Mouse (Mus musculus): Measurements from ENCODE around the gene Zfp839.
"Not testable (repeated sequence)": the region's sequence is repeated elsewhere in the genome, so short reads cannot be mapped to it uniquely, and the experiment has no call there.

Gene Zfp839

DNA sequence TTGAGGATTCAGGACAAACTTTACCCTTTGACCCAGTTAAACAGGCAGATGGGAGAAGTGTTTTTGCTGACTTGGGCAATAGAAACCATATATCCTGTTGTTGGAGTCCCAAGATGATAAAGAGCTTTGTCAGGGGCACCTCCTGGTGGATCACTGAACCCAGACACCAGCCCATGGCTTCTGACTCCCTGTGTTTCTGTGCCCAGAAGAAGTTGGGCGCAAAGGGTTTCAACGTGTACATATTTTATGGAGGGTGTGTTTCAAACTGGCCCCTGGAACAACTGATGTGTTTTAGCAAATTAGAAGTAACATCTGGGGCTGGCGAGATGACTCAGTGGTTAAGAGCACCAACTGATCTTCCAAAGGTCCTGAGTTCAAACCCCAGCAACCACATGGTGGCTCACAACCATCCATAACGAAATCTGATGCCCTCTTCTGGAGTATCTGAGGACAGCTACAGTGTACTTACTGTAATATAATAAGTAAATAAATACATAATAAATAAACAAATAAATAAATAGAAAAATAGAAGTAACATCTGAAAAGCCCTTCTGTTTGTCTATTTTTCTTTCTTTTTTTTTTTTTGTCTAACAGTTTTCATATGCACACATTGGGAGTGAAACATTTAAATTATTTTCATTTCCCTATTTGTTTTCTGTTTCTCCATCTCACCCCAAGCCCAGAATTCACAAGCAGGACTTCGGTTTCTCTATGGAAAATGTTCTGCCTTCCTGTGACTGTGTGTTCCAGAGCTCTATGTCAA, 8.1 kb upstream of the Zfp839 start:
- no peak for DNase-seq

- peak; percentile 54 to 57 for DNase-seq
These were observed 6.6 kb upstream of the Zfp839 start for GRCm38 (mm10) chr12:110843194-110844048.

GRCm38 (mm10) chr12:110844227-110845130, 5.6 kb upstream of the Zfp839 start:
- no peak for DNase-seq

DNA sequence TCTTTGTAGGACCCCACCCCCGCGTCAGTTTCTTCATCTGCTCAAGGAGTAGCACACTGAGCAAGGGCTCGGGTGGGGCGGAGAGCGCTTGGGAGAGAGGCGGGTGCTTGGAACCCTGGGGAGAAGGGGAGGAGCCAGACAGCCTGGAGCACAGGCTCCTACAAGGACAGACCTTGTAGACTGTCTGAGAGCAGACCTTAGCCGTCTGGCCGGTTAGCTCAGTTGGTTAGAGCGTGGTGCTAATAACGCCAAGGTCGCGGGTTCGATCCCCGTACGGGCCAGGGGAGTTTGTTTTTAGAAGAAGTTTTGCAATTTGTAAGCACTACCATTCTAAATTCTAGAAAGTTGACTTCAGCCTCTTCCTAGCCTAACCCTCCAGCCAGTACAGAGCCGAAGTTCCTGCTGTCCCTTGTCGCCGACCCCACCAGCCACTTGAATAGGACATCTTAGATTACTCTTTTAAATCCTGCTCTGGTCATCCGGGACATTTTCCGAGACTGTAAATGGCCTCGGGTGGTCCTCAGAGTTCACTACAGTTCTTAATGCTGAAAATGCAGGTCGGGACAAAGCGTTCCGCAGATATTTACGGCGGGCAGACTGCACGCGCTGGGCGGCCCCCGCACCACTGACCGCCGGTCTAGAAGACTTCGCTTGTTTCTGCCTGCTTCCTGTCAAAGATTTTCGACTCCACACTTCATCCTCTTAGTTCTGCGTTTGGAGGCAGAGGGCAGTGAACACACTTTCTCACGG, 4.7 kb upstream of the Zfp839 start:
- DNase-seq = peak; percentile 45 to 58

GRCm38 (mm10) chr12:110846191-110846765, 3.8 kb upstream of the Zfp839 start:
- no peak for DNase-seq

DNA sequence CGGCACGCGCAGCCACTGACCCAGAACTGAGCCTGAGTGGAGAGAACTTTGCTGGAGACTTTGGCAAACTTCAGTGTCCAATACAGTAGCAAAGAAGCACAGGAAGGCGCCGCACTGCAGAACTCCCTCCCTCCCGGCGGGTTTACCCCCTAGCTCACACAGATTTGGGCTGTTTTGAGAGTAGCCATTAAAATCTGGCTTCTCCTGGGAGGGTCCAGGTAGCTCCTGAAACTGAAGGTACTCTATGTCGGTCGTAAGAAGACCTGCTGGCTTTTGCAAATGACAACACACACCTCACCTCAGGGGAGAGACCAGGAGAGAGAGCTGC, 840 bp downstream of the Zfp839 start:
- no peak for DNase-seq

DNA sequence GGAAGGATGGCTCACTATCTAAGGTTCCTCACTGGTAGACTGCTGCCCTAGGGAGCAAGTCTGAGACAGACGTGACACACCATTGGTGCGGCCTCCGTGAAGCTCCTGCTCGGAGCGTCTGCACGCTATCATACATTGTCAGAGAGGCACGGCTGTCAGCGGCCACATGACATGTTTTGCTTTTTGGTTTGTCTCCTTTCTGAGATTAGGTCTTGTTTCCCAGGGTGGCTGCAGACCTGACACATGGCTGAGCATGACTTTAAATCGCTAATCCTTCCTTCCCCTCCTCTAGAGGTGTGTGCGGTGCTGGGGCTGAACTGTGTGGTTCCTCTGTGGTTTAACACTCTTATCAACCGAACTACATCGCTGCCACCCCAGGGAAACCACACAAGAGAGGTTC, 1.4 kb downstream of the Zfp839 start:
- no peak for DNase-seq

DNA sequence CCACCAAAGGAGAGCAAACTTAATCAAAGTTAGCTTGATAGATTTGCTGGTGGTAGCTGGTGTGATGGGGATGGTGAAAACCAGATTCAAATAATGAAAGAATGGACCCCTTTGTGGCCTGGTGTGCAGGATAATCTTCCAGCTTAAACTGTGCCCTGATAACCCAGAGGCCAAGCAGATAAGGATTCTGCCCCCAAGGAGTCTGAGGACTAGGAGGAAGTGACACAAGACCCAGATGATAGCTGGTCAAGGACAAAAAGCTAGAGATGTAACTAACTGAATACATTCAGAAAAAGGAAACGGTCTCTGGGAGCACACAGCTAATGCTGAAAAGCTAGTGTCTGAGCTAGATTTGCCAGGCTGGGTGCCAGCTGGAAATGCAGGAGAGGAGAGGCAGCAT, 1.9 kb downstream of the Zfp839 start:
- no peak for DNase-seq

GRCm38 (mm10) chr12:110854786-110855737, 5.0 kb downstream of the Zfp839 start:
- DNase-seq = no peak

DNA sequence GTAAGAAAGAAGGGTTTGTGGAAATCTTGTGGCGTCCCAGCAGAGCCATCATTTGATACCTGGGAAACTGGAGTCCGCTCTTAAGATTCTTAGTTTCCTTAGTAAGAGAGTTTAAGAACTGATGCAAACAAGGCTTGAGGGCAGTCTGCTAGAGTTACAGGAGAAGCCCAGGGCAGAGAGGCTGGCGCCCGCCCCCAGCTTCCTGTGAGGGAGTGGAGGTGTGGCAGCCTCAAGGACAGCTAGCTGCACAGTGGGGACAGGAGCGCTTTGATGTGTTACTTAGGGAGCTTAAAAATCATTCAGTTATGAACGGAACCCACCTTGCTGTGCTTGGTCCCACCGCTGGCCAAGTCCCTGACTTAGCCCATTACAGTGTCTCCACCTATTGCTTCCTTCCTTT, 7.1 kb downstream of the Zfp839 start:
- no peak for DNase-seq

DNA sequence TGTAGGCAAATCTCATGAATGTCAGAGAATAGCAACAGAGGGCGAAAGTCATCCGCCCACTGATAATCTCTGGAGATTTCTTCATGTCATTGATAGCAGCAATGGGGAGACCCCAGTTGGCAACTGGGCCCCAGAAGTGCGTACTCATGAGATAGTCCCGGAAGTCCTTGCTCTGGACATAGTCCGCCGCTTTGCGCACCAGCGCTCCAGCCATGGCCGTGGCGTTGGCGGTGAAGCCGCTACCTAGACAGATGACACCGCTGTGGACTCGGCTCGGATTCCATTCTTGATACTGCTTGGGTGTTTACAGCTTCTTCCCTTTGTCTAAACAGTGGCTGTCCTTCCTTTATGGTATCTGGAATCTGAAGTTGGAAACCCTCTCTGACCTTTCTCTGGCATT, 8.6 kb downstream of the Zfp839 start:
- not testable (repeated sequence) for DNase-seq

DNA sequence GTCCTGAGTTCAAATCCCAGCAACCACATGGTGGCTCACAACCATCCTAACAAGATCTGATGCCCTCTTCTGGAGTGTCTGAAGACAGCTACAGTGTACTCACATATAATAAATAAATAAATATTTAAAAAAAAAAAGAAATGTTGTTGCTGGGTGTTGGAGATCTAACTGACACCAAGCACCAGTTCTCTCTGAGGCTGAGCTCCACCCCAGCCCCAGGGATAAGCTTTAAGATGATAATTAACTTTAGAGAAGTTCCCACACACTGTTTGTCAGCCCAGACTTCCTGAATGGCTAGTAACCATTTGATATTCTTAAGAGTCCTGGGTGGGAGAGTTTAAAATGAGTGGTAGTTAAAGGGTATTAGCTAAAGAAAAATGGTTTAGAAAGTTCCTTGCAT, 10.2 kb downstream of the Zfp839 start:
- DNase-seq = no peak

- DNase-seq = no peak
These were observed 11.2 kb downstream of the Zfp839 start for GRCm38 (mm10) chr12:110861256-110861655.

- no peak for DNase-seq
These were observed 14.0 kb downstream of the Zfp839 start for GRCm38 (mm10) chr12:110864008-110864407.

GRCm38 (mm10) chr12:110865571-110865970, 15.5 kb downstream of the Zfp839 start:
- DNase-seq = no peak

- DNase-seq = no peak
These were observed 15.9 kb downstream of the Zfp839 start for GRCm38 (mm10) chr12:110865989-110866388.

DNA sequence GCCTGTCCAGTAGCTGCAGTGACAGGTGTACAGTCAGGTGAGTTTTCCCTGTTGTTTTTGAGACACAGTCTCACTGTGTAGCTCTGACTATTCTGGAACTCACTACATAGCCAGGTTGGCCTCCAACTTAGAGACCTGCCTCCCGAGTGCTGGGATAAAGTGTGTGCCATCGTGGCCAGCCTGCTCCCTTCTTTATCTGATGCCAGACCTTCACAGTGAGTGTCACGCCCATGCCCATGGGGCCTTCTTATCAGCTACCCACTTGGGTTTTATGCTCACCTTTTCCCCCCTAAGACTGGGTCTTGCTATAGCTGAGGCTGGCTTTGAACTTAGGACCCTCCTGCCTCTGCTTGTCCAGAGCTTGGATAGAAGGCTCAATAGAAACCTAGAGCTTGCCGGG, 20.1 kb downstream of the Zfp839 start:
- DNase-seq = no peak

DNA sequence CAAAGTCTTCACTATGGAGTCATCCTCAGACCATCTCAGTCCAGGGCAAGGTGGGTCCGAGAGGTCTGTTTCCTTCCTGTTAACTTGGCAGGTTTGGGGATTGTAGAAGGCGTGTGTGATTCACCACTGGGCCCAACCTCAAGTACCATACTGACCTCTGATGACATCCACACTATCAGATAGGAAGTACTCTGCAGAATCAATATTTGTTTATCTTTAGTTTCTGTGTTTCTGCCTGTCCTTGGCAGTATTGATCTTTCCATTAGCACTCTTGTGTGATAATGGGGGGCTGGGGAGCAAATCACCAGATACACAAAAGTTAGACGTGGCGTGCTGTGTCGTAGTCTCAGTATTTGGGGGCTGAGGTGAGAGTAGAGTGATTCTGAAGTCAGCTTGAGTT, 21.2 kb downstream of the Zfp839 start:
- DNase-seq = no peak

GRCm38 (mm10) chr12:110875351-110875750, 25.3 kb downstream of the Zfp839 start:
- DNase-seq = no peak

DNA sequence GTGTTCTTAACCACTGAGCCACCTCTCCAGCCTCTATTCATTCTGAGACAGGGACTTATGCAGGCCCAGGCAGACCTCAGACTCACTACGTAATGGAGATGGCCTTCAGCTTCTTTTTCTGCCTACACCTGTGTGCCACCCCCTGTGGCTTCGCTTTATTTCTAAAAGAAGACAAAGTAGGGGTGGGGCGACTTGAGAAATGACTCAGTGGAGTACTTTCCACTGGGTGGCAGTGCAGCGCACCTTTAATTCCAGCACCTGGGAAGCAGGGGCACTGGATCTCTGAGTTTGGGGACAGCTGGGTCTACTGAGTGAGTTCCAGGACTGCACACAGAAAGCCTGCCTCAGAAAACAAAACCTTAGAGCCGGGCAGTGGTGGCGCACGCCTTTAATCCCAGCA, 32.2 kb downstream of the Zfp839 start:
- DNase-seq = no peak

DNA sequence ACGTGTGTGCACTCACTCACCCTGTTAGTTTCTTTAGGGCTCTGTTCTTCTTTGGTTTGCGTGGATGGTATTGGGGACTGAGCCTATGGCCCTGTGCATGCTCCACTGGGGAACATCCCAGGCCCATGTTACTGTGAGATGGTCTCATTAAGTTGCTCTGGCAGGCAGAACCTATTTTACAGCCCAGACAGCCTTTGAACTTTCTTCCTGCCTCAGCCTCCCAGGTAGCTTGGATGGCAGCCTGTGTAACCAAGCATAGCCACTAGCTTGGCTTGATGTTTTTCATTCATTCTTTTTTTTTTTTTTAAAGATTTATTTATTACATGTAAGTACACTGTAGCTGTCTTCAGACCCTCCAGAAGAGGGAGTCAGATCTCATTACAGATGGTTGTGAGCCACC, 35.2 kb downstream of the Zfp839 start:
- DNase-seq = no peak
